In the genomic region with DNA sequence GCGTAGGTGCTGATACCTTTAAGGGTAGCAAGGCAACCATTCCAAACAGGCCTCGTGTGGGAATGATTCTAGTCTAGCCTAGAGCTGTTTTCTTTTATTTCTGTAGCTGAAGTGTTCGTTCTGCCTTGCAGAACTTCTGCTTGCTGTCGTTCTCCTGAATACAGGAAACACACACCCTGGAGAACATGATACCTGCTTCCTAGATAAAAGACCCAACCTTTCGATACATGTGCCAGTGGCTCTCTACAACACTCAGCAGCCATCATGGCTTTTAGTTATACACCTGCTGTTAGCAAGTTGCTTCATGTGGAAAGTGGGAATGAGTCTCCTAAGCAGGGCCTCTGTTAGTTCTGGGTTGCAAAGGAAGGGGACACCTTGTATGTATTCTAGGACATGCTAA, we compare ENCODE assay signal across 14 mouse cellular contexts.
"Had no signal": no experiment of that assay in that cellular context is flagged by ENCODE, and none has a peak within 500 bp of the region (broad histone marks: within the 10 kb centered on the region; RNA-seq: fewer than 3 reads in every experiment).

No protein-coding gene starts in this region.

- H3K4me3 ChIP-seq: limb, embryonic 12.5 days; liver, embryonic 15.5 days; midbrain, embryonic 12.5 days had no signal

- ATAC-seq: inflammation-experienced regulatory T-cells, adult 6 months; lung, postnatal 0 days had no signal

- H3K36me3 ChIP-seq: limb, embryonic 12.5 days; liver, embryonic 15.5 days; midbrain, embryonic 12.5 days had no signal

- H3K4me2 ChIP-seq: limb, embryonic 12.5 days; liver, embryonic 15.5 days; midbrain, embryonic 12.5 days had no signal

- DNase-seq: kidney, adult 18-20 months; liver; lung, adult 2 months; lung, postnatal 36 days; right cerebral cortex, adult 18-20 months; right cerebral cortex, postnatal 25 days; thymus, adult 2 months; thymus, postnatal 25 days had no signal

- H3K9me3 ChIP-seq: limb, embryonic 12.5 days; liver, embryonic 15.5 days; midbrain, embryonic 12.5 days had no signal

- H3K27ac ChIP-seq: limb, embryonic 12.5 days; liver, embryonic 15.5 days; midbrain, embryonic 12.5 days; stomach, postnatal 0 days had no signal

- H3K27me3 ChIP-seq: limb, embryonic 12.5 days; liver, embryonic 15.5 days; midbrain, embryonic 12.5 days had no signal

- H3K9ac ChIP-seq: limb, embryonic 12.5 days; liver, embryonic 15.5 days; midbrain, embryonic 12.5 days had no signal

- H3K4me1 ChIP-seq: limb, embryonic 12.5 days; midbrain, embryonic 12.5 days had no signal
